Mouse (Mus musculus) midbrain, embryonic 16.5 days (tissue): ENCODE measurements around the gene Vsig2. TPM values are rescaled to one million over a fixed set of nuclear protein-coding genes. Genes with fewer than 3 reads are reported as not detected.

ENCODE experiments used
- ATAC-seq: fragments of 200-750 bp; cut with Nextera tagmentation; 2 replicates; pipeline ENCODE4 v1.8.0; 2017; ENCODE audit warnings: moderate TSS enrichment
- H3K27ac ChIP-seq: fragments of 300-500 bp; sonication (generic); 2 replicates; pipeline ENCODE4 v1.5.1; 2014; ENCODE audit warnings: mild to moderate bottlenecking, low read length, mixed read lengths
- H3K27me3 ChIP-seq: fragments of 300-500 bp; sonication (generic); 2 replicates; pipeline ENCODE4 v1.6.1; 2014; ENCODE audit warnings: low read depth, low read length, mixed read lengths; ENCODE audit not compliant: control insufficient read depth, insufficient read depth
- H3K36me3 ChIP-seq: fragments of 300-500 bp; sonication (generic); 2 replicates; pipeline ENCODE4 v1.6.1; 2014; ENCODE audit warnings: mild to moderate bottlenecking, low read length, moderate library complexity, mixed read lengths; ENCODE audit not compliant: control insufficient read depth, insufficient read depth
- H3K4me1 ChIP-seq: fragments of 300-500 bp; sonication (generic); 2 replicates; pipeline ENCODE4 v1.6.1; 2014; ENCODE audit warnings: mild to moderate bottlenecking, low read length, mixed read lengths; ENCODE audit not compliant: control insufficient read depth, insufficient read depth
- H3K4me2 ChIP-seq: fragments of 300-500 bp; sonication (generic); 2 replicates; pipeline ENCODE4 v1.6.1; 2014; ENCODE audit warnings: mild to moderate bottlenecking, low read length, mixed read lengths
- H3K4me3 ChIP-seq: fragments of 300-500 bp; sonication (generic); 2 replicates; pipeline ENCODE4 v1.5.1; 2014; ENCODE audit warnings: low read depth, mild to moderate bottlenecking, low read length, moderate library complexity, mixed read lengths
- H3K9ac ChIP-seq: fragments of 300-500 bp; sonication (generic); 2 replicates; pipeline ENCODE4 v1.6.1; 2014; ENCODE audit warnings: low read depth, low read length, mixed read lengths
- H3K9me3 ChIP-seq: fragments of 300-500 bp; sonication (generic); replicated peaks from 2 replicates; pipeline ENCODE4 v1.6.1; 2014; ENCODE audit warnings: mild to moderate bottlenecking, low read length, mixed read lengths; ENCODE audit not compliant: control insufficient read depth, poor library complexity, severe bottlenecking
- WGBS: fragments of 180-500 bp; shearing (Covaris S2); extraction: QIAGEN DNeasy Blood & Tissue Kit; methylation state at CpG from one replicate; pipeline ENCODE4 v1.1.7; 2014; 5-methylcytosine and 5-hydroxymethylcytosine counted together
- polyA plus RNA-seq: library from polyadenylated mRNA; unstranded; fragments of >200 nt; fragmentation: Nextera tagmentation; extraction: Ambion mirVana; gene quantifications from 2 replicates; pipeline ENCODE4 v1.2.1, GENCODE M21; 2015

The Vsig2 gene
- polyA plus RNA-seq, 1 experiment from 2014 or later = 0.72 TPM

DNA sequence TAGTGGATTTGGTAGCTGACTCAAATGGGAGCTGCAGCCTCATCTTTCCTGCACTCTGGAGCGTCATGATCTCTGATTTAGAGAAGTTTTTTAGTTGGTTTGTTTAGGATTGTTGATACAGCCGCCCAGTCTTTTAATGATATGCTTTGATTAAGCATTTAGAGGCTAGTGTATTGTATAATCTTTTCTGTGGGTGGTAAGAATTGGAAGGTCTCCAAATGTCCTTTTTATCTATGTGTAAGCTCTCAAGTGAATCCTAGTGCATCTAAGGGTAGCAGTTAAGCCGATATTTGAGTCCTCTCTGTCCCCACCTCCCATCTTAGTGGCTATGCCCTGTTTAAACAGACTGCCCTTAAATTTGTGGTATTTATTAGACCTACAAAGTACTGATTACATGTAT lies 24.6 kb upstream of the Vsig2 start:
- Histone ChIP-seq H3K4me2 (no peak overlapping the region), H3K9ac (no peak overlapping the region), H3K9me3 (no peaks in the 10 kb centered on the region), H3K27me3 (no peaks in the 10 kb centered on the region), H3K27ac (no peak overlapping the region), H3K4me1 (peaks cover 4% of the 10 kb centered on the region; the same call in 1 of the 2 replicates), H3K4me3 (no peak overlapping the region), H3K36me3 (no peaks in the 10 kb centered on the region)
- 81% methylated on average over 3 of the region's 3 CpGs for WGBS
- no peak for ATAC-seq

- ATAC-seq = no peak
- no peak overlapping the region for H3K4me2 ChIP-seq
These were observed 21.6 kb upstream of the Vsig2 start for GRCm38 (mm10) chr9:37517467-37517866.

GRCm38 (mm10) chr9:37518991-37519390 lies 20.1 kb upstream of the Vsig2 start:
- no peak overlapping the region for H3K4me2 ChIP-seq
- no peaks in the 10 kb centered on the region for H3K27me3 ChIP-seq
- H3K36me3 ChIP-seq = 0 out of 2 replicates have a peak, but pooled peaks cover 5% of the 10 kb centered on the region
- no peak overlapping the region for H3K27ac ChIP-seq
- peaks cover 4% of the 10 kb centered on the region; the same call in 1 of the 2 replicates for H3K4me1 ChIP-seq
- H3K9ac ChIP-seq = no peak overlapping the region
- WGBS = 91% methylated on average over 8 of the region's 8 CpGs
- no peak overlapping the region for H3K4me3 ChIP-seq
- ATAC-seq = no peak
- no peaks in the 10 kb centered on the region for H3K9me3 ChIP-seq

More at GRCm38 (mm10) chr9:37517467-37517866, 21.6 kb upstream of the Vsig2 start:
- Histone ChIP-seq H3K36me3 (0 out of 2 replicates have a peak, but pooled peaks cover 2% of the 10 kb centered on the region), H3K4me1 (peaks cover 4% of the 10 kb centered on the region; the same call in 1 of the 2 replicates), H3K9me3 (no peaks in the 10 kb centered on the region), H3K9ac (no peak overlapping the region), H3K4me3 (no peak overlapping the region), H3K27ac (no peak overlapping the region), H3K27me3 (no peaks in the 10 kb centered on the region)
- WGBS = 73% methylated on average over 1 of the region's 1 CpGs

GRCm38 (mm10) chr9:37519995-37520394 lies 19.1 kb upstream of the Vsig2 start:
- Histone ChIP-seq H3K4me3 (no peak overlapping the region), H3K4me2 (no peak overlapping the region), H3K9me3 (no peaks in the 10 kb centered on the region), H3K27ac (no peak overlapping the region), H3K4me1 (peaks cover 4% of the 10 kb centered on the region; the same call in 1 of the 2 replicates), H3K36me3 (0 out of 2 replicates have a peak, but pooled peaks cover 5% of the 10 kb centered on the region), H3K9ac (no peak overlapping the region), H3K27me3 (no peaks in the 10 kb centered on the region)
- WGBS = 94% methylated on average over 2 of the region's 2 CpGs
- no peak for ATAC-seq

DNA sequence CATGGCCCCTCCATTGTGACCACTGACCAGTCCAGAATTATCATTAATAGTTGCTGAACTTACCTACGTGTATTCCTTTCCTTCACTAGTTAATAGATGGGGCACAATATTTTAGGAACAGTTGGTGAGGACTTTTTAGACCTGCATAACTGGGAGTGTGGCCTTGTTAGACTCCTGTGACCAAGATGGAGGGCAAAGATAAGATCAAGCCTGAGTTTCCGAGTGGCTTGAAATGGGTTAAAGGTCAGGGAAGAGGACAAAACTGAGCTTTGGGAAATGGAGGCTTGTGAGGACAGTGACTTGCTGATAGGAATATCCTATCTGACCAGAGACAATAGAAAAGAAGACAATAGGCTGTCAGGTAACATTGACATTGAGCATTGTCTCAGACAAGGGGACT lies 13.6 kb upstream of the Vsig2 start:
- Histone ChIP-seq H3K9ac (no peak overlapping the region), H3K36me3 (peaks cover 5% of the 10 kb centered on the region; the same call in 1 of the 2 replicates), H3K4me2 (no peak overlapping the region), H3K9me3 (no peaks in the 10 kb centered on the region), H3K27ac (no peak overlapping the region), H3K4me1 (peaks cover 14% of the 10 kb centered on the region), H3K27me3 (peaks cover 36% of the 10 kb centered on the region), H3K4me3 (no peak overlapping the region)
- ATAC-seq = no peak
- WGBS = 90% methylated on average over 2 of the region's 2 CpGs

DNA sequence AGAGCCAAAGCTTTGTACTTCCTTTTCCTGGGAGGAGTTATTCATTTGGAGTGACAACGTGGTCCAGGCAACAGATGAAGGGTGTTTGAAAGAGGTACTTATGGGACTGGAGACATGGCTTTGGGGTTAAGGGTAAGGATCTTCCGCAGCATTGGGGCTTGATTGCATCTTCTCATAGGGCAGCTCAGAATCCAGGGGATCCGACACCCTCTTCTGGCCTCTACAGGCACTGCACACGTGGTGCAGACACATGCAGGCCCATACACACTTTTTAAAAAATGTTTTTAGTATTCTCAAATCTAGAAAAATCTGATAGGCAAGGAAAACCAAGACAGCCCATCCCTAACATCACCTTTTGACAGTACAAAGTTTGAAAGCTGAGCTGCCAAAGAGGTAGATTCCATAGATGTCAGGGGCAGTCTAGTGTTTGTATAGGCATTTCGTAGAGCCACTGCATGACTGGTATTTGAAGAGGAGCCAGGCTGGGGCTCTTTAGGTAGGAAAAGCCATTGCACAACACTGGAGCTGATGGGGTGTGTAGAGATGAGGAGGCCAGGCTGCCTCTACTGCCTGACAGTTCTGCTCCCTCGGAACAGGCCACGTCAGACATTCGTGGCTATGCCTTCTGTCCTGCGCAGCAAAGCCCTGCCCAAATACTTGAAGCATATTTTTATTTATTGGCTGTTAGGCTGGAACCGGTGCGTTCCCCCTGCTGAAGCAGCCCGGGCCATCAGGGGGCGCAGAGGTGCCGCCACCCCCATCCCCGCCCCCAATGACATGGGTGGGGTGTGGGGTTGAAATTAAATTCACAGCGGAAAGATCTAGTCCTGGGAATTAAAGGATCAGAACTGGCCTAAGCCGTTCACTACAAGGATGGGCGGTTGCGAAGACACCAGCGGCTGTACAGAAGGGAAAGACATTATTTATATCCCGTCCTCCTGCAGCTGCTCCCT lies 12.3 kb upstream of the Vsig2 start:
- Histone ChIP-seq H3K9ac (no peak overlapping the region), H3K4me3 (no peak overlapping the region), H3K36me3 (peaks cover 3% of the 10 kb centered on the region; the same call in 1 of the 2 replicates), H3K9me3 (no peaks in the 10 kb centered on the region), H3K4me1 (peaks cover 25% of the 10 kb centered on the region), H3K27me3 (peaks cover 40% of the 10 kb centered on the region), H3K27ac (no peak overlapping the region), H3K4me2 (no peak overlapping the region)
- WGBS = 24% methylated on average over 21 of the region's 21 CpGs
- no peak for ATAC-seq

DNA sequence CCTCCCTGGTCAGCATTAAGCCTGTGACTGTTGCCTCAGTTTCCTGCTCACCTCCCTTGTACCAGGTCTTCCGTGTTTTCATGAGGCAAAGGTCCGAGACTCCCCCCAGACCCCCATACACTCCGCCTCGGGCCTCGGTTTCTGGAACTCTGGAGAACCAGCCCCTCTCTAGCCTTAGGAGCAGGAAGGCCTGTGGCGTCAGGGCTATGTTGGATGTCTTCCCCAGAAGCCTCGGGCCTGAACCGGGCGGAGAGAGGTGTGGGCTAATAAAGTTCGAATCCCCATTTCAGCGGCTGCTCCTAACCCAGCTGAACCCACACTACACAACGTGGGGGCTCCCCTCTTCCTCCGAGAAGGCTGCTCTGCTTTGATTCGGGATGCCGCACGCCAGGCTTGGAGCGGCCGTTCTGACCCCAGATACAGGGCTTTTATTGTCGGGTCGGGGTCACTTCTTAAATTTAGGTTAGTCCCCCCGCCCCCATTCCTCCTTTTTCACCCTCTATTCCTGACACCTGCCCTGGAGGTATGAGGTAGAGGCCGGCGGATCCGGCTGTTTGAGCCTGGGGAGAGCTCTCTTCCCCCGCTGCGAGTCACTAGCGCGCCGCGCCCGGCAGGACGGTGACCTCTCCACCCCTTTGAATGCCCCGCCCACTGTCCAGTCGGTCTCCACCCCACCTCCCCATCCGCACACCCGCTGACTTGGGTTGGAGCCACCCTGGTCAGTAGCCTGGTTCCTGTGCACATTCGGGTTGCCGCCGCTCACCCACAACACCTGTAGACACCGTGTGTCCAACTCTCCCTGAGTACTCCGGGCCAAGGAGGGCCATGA lies 11.4 kb upstream of the Vsig2 start, which contains the start of gene Esam:
Gene Esam, plus strand, starts transcription at position 683 of the 829 bp plus-strand sequence.
- 5% methylated on average over 41 of the region's 41 CpGs for WGBS
- Histone ChIP-seq H3K36me3 (peaks cover 3% of the 10 kb centered on the region; the same call in 1 of the 2 replicates), H3K4me2 (peak within 1 kb of the TSS; percentile 12; the same call in 1 of the 2 replicates), H3K27ac (peak within 1 kb of the TSS; percentile 12; the same call in 1 of the 2 replicates), H3K9ac (no peak within 1 kb of the TSS; the same call in 1 of the 2 replicates), H3K27me3 (peaks cover 43% of the 10 kb centered on the region), H3K4me1 (peaks cover 25% of the 10 kb centered on the region), H3K9me3 (no peaks in the 10 kb centered on the region), H3K4me3 (peak within 1 kb of the TSS; percentile 12; the same call in 1 of the 2 replicates)
- ATAC-seq = no peak

DNA sequence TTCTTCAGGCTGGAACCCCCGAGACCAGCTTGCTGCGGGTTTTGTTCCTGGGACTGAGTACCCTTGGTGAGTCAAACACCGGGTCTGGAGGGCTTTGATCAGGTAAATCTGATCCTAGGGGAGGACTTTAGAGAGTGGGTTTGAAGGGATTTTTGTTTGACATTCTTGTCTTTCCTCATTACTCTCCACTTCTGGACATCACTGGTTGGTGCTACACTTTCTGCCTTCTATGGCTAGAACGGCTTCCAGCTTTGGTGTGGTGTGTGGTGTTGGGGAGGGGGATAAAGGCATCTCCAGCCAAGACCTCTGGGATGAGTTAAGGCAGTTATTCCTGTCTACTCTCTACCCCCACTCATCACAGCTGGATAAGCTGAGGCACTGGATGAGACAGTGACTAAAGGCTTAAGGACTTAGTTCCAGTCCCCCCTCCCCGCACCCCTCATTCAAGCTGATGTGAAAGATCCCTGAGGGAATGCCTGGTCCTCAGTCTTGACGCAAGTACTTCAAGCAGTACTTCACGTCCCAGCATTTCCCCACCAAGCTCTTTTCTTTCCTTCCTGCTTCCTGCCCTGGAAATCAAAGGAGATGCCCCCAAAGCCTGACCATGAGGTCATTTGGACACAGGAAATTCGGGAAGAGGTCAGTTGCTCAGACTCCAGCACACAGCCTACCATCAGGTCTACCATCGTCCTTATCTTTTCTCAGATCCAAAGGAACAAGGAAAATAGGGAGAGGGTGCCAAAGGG lies 10.7 kb upstream of the Vsig2 start:
- Histone ChIP-seq H3K9me3 (no peaks in the 10 kb centered on the region), H3K27me3 (peaks cover 43% of the 10 kb centered on the region), H3K9ac (no peak overlapping the region), H3K36me3 (no peaks in the 10 kb centered on the region; the same call in 1 of the 2 replicates), H3K27ac (peak overlapping the region; percentile 12; the same call in 1 of the 2 replicates), H3K4me1 (peaks cover 25% of the 10 kb centered on the region), H3K4me2 (no peak overlapping the region), H3K4me3 (peak overlapping the region; percentile 12; the same call in 1 of the 2 replicates)
- ATAC-seq = no peak
- 27% methylated on average over 9 of the region's 9 CpGs for WGBS
